Mouse (Mus musculus) intestine, embryonic 16.5 days (tissue): ENCODE data around the gene Tmem136. TPM values are rescaled to one million over a fixed set of nuclear protein-coding genes. Genes with fewer than 3 reads are reported as not detected.
A peak's percentile ranks its signal among the peaks of the same experiment; 100 is the strongest.

ENCODE experiments used
- ATAC-seq: fragments of 200-750 bp; cut with Nextera tagmentation; 2 replicates; pipeline ENCODE4 v1.8.0; 2017; ENCODE audit warnings: moderate TSS enrichment, moderate library complexity
- H3K27ac ChIP-seq: fragments of 300-500 bp; sonication (generic); 2 replicates; pipeline ENCODE4 v1.5.1; 2014; ENCODE audit warnings: mild to moderate bottlenecking, low read length
- H3K27me3 ChIP-seq: fragments of 300-500 bp; sonication (generic); replicated peaks from 2 replicates; pipeline ENCODE4 v1.6.1; 2014; ENCODE audit warnings: low read length, control low read depth, mixed read lengths; ENCODE audit not compliant: control insufficient read depth, insufficient read depth
- H3K36me3 ChIP-seq: fragments of 300-500 bp; sonication (generic); 2 replicates; pipeline ENCODE4 v1.6.1; 2014; ENCODE audit warnings: low read length, control low read depth; ENCODE audit not compliant: control insufficient read depth, insufficient read depth
- H3K4me1 ChIP-seq: fragments of 300-500 bp; sonication (generic); 2 replicates; pipeline ENCODE4 v1.6.1; 2014; ENCODE audit warnings: low read length, control low read depth, mixed read lengths; ENCODE audit not compliant: control insufficient read depth, insufficient read depth
- H3K4me2 ChIP-seq: fragments of 300-500 bp; sonication (generic); 2 replicates; pipeline ENCODE4 v1.6.1; 2014; ENCODE audit warnings: low read depth, low read length, control low read depth
- H3K4me3 ChIP-seq: fragments of 300-500 bp; sonication (generic); 2 replicates; pipeline ENCODE4 v1.5.1; 2014; ENCODE audit warnings: mild to moderate bottlenecking, low read length
- H3K9ac ChIP-seq: fragments of 300-500 bp; sonication (generic); 2 replicates; pipeline ENCODE4 v1.6.1; 2014; ENCODE audit warnings: low read depth, low read length
- H3K9me3 ChIP-seq: fragments of 300-500 bp; sonication (generic); 2 replicates; pipeline ENCODE4 v1.6.1; 2016; ENCODE audit warnings: low read length, control low read depth; ENCODE audit not compliant: control insufficient read depth
- WGBS: fragments of 180-500 bp; shearing (Covaris S2); extraction: QIAGEN DNeasy Blood & Tissue Kit; methylation state at CpG from one replicate; pipeline ENCODE4 v1.1.7; 2014; 5-methylcytosine and 5-hydroxymethylcytosine counted together
- polyA plus RNA-seq: library from polyadenylated mRNA; unstranded; fragments of >200 nt; fragmentation: Nextera tagmentation; extraction: Ambion mirVana; gene quantifications from 2 replicates; pipeline ENCODE4 v1.2.1, GENCODE M21; 2015

The Tmem136 gene
- polyA plus RNA-seq, 1 experiment from 2014 or later: 3.3 TPM

GRCm38 (mm10) chr9:43114833-43115232, 1.5 kb downstream of the Tmem136 start:
- H3K4me3 ChIP-seq: no peak overlapping the region
- H3K4me2 ChIP-seq: no peak overlapping the region
- H3K4me1 ChIP-seq: peaks cover 11% of the 10 kb centered on the region
- no peak overlapping the region for H3K27ac ChIP-seq
- H3K27me3 ChIP-seq: no peaks in the 10 kb centered on the region
- no peaks in the 10 kb centered on the region for H3K9me3 ChIP-seq
- no peaks in the 10 kb centered on the region for H3K36me3 ChIP-seq
- WGBS: 59% methylated on average over 4 of the region's 4 CpGs
- no peak overlapping the region for H3K9ac ChIP-seq
- no peak for ATAC-seq

DNA sequence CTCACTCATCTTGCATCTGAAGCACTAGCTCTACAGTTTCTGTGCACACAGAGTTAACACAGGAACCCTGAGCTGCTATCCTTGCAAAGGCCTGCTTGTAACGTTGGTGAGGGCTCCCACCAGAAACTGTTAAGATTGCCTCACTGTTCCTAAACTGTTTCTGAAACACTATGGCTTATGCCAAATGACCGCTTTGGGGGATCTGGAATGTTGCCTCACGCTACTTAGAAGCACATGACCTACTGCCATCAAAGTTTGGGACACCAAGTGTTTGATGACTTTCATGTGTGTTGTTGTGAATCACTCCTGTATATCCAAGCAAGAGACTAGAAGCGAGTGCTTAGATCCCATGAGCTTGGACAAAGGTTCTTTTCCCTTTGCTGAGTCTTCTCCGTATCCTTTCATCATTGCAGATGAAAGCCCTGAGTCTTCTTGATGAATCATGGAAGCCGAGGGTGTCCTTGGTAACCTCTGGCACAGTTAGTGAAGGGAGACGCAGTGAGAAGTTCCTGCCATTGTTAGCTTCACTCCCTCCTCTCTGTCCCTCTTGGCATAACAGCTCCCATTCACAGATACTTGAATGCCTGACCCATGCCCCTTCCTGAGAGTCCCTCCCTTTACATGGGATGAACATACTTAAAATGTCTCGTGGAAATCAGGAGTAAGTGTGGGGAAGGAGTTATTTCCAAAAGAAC, 5.9 kb downstream of the Tmem136 start:
- H3K36me3 ChIP-seq: no peaks in the 10 kb centered on the region
- H3K27ac ChIP-seq: no peak overlapping the region
- WGBS: 88% methylated on average over 8 of the region's 8 CpGs
- no peak overlapping the region for H3K9ac ChIP-seq
- no peak for ATAC-seq
- no peak overlapping the region for H3K4me2 ChIP-seq
- H3K27me3 ChIP-seq: no peaks in the 10 kb centered on the region
- no peaks in the 10 kb centered on the region for H3K9me3 ChIP-seq
- H3K4me1 ChIP-seq: 0 out of 2 replicates have a peak, but pooled peaks cover 1% of the 10 kb centered on the region
- no peak overlapping the region for H3K4me3 ChIP-seq

GRCm38 (mm10) chr9:43109125-43109524, 7.2 kb downstream of the Tmem136 start:
- ATAC-seq: no peak
- no peak overlapping the region for H3K4me2 ChIP-seq
- H3K27me3 ChIP-seq: no peaks in the 10 kb centered on the region
- H3K27ac ChIP-seq: no peak overlapping the region
- H3K36me3 ChIP-seq: no peaks in the 10 kb centered on the region
- H3K4me3 ChIP-seq: no peak overlapping the region
- WGBS: 92% methylated on average over 7 of the region's 7 CpGs
- H3K9ac ChIP-seq: no peak overlapping the region
- H3K9me3 ChIP-seq: no peaks in the 10 kb centered on the region
- no peaks in the 10 kb centered on the region for H3K4me1 ChIP-seq

- Histone ChIP-seq H3K9ac (no peak overlapping the region), H3K4me2 (no peak overlapping the region), H3K9me3 (no peaks in the 10 kb centered on the region), H3K27ac (no peak overlapping the region), H3K4me3 (no peak overlapping the region), H3K36me3 (no peaks in the 10 kb centered on the region), H3K27me3 (no peaks in the 10 kb centered on the region), H3K4me1 (peaks cover 2% of the 10 kb centered on the region)
- ATAC-seq: no peak
- WGBS: 83% methylated on average over 3 of the region's 3 CpGs
These were observed 7.6 kb downstream of the Tmem136 start for GRCm38 (mm10) chr9:43108721-43109120.

- no peak for ATAC-seq
- Histone ChIP-seq H3K4me1 (peaks cover 7% of the 10 kb centered on the region), H3K9ac (no peak overlapping the region), H3K4me2 (no peak overlapping the region), H3K36me3 (no peaks in the 10 kb centered on the region), H3K27me3 (no peaks in the 10 kb centered on the region), H3K4me3 (no peak overlapping the region), H3K9me3 (no peaks in the 10 kb centered on the region), H3K27ac (no peak overlapping the region)
- WGBS: 82% methylated on average over 1 of the region's 1 CpGs
These were observed 8.3 kb downstream of the Tmem136 start for GRCm38 (mm10) chr9:43108081-43108480.

GRCm38 (mm10) chr9:43107555-43107954, 8.8 kb downstream of the Tmem136 start:
- no peak overlapping the region for H3K27ac ChIP-seq
- WGBS: 58% methylated on average over 5 of the region's 5 CpGs
- H3K9ac ChIP-seq: no peak overlapping the region
- H3K4me1 ChIP-seq: peaks cover 12% of the 10 kb centered on the region
- no peaks in the 10 kb centered on the region for H3K36me3 ChIP-seq
- no peak overlapping the region; the same call in 1 of the 2 replicates for H3K4me2 ChIP-seq
- no peak for ATAC-seq
- no peaks in the 10 kb centered on the region for H3K27me3 ChIP-seq
- no peak overlapping the region for H3K4me3 ChIP-seq
- H3K9me3 ChIP-seq: no peaks in the 10 kb centered on the region

- no peaks in the 10 kb centered on the region for H3K36me3 ChIP-seq
- H3K27me3 ChIP-seq: no peaks in the 10 kb centered on the region
- peak within 1 kb of the TSS; percentile 77 for H3K4me2 ChIP-seq
- peak within 1 kb of the TSS; percentile 93 for H3K27ac ChIP-seq
- peaks cover 16% of the 10 kb centered on the region for H3K4me1 ChIP-seq
- no peak for ATAC-seq
- H3K4me3 ChIP-seq: peak within 1 kb of the TSS; percentile 89
- H3K9ac ChIP-seq: peak within 1 kb of the TSS; percentile 93
- no peaks in the 10 kb centered on the region for H3K9me3 ChIP-seq
- WGBS: 21% methylated on average over 10 of the region's 10 CpGs
These were observed 9.2 kb downstream of the Tmem136 start, which contains the start of gene Arhgef12 for GRCm38 (mm10) chr9:43107187-43107517. Arhgef12 (minus strand) TSS chr9:43107239.

DNA sequence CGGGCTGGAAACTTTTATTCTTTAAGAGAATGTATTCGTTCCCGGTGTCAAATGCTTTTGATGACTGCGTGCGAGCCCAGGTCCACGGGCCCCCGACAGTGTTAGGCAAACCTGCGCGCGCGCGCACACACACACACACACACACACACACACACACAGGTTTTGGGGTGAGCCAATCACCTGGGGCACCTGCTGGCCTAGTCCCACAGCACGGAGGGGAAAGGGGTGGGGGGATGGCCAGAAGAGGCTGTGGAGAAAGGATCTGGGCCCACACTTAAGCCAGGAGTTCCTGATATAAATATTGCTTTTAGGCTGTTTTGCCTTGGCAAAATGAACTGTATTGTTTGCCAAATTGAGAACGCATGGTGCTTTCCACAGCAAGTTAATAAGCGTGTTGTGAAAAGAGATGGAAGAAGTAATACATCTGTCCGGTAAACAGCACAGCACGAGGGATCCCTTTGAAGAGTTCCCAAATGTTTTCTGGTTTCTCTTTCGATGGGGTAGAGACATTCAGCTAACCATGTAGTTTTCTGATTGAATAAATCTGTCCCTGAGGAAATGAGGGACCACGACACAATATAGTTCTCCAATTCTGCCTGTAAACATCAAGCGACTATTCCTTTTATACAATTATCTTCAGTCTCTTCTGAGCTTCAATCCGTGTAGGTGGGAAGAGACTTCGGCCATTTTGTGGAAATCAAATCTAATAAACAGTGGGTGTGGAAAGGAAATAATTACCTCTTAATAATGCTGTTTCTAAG, 9.8 kb downstream of the Tmem136 start:
- WGBS: 13% methylated on average over 22 of the region's 22 CpGs
- ATAC-seq: peak; percentile 26

GRCm38 (mm10) chr9:43105664-43106361, 10.6 kb downstream of the Tmem136 start:
- Histone ChIP-seq H3K9me3 (no peaks in the 10 kb centered on the region), H3K36me3 (no peaks in the 10 kb centered on the region), H3K4me2 (peak overlapping the region; percentile 77), H3K4me3 (peak overlapping the region; percentile 89), H3K4me1 (peaks cover 19% of the 10 kb centered on the region), H3K9ac (peak overlapping the region; percentile 93), H3K27me3 (no peaks in the 10 kb centered on the region), H3K27ac (peak overlapping the region; percentile 93)
- under 1% methylated on average over 89 of the region's 91 CpGs for WGBS
- ATAC-seq: peak; percentile 87

More for the DNA sequence above, 9.8 kb downstream of the Tmem136 start:
- H3K4me1 ChIP-seq: peaks cover 19% of the 10 kb centered on the region
- peak overlapping the region; percentile 77 for H3K4me2 ChIP-seq
- H3K9me3 ChIP-seq: no peaks in the 10 kb centered on the region
- H3K27ac ChIP-seq: peak overlapping the region; percentile 93
- H3K27me3 ChIP-seq: no peaks in the 10 kb centered on the region
- peak overlapping the region; percentile 89 for H3K4me3 ChIP-seq
- peak overlapping the region; percentile 93 for H3K9ac ChIP-seq
- no peaks in the 10 kb centered on the region for H3K36me3 ChIP-seq
